Mouse (Mus musculus) ES-E14 (cell line): ENCODE measurements around the gene Il22ra1.

Experiments used
- HCFC1 ChIP-seq: IDR thresholded peaks from 2 replicates; pipeline ENCODE4 v1.6.1; 2012; ENCODE audit warnings: low read length, inconsistent platforms, borderline replicate concordance; ENCODE audit not compliant: insufficient read depth
- MAFK ChIP-seq: IDR thresholded peaks from 2 replicates; pipeline ENCODE4 v1.6.1; 2014; ENCODE audit warnings: mild to moderate bottlenecking, low read depth, low read length, inconsistent platforms; ENCODE audit not compliant: insufficient read depth
- ZC3H11A ChIP-seq: IDR thresholded peaks from 2 replicates; pipeline ENCODE4 v1.6.1; 2012; ENCODE audit warnings: low read depth, mild to moderate bottlenecking, inconsistent platforms, low read length, borderline replicate concordance
- ZNF384 ChIP-seq: IDR thresholded peaks from 2 replicates; pipeline ENCODE4 v1.6.1; 2012; ENCODE audit warnings: low read depth, low read length, inconsistent platforms

DNA sequence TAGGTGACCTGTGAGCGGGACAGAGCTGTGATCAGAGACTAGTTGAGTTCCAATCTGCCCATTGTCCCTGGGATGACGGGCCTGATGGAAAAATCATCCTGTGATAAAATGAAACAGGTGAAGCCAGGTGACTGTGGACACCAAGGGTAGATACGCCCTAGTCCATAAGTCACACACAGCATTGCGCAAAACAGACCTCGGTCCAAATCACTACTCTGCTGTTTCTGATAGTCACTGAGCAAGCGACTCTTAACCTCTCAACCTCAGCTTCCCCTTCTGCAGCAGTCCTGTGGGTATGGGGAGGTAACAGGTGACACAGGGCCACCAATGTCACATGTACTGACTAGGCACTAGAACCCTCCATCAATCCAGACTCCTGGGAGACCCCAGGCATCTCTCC lies 21.9 kb upstream of the Il22ra1 start:
- TF ChIP-seq ZC3H11A (no peak), ZNF384 (no peak), HCFC1 (no peak), MAFK (no peak)
